Mouse (Mus musculus) heart, embryonic 15.5 days (tissue): Measurements from ENCODE around the gene Adcy6. TPM values are rescaled to one million over a fixed set of nuclear protein-coding genes. Genes with fewer than 3 reads are reported as not detected.

ENCODE experiments used
- ATAC-seq: fragments of 200-750 bp; cut with Nextera tagmentation; replicated peaks from 2 replicates; pipeline ENCODE4 v1.8.0; 2017; ENCODE audit warnings: low read depth, moderate TSS enrichment; ENCODE audit not compliant: insufficient number of reproducible peaks, insufficient read depth, low FRiP score
- H3K27ac ChIP-seq: fragments of 300-500 bp; sonication (generic); 2 replicates; pipeline ENCODE4 v1.5.1; 2015; ENCODE audit warnings: mild to moderate bottlenecking, inconsistent platforms
- H3K27me3 ChIP-seq: fragments of 300-500 bp; sonication (generic); 2 replicates; pipeline ENCODE4 v1.6.1; 2015; ENCODE audit warnings: inconsistent platforms
- H3K36me3 ChIP-seq: fragments of 300-500 bp; sonication (generic); 2 replicates; pipeline ENCODE4 v1.6.1; 2015; ENCODE audit warnings: mild to moderate bottlenecking, inconsistent platforms
- H3K4me1 ChIP-seq: fragments of 300-500 bp; sonication (generic); replicated peaks from 2 replicates; pipeline ENCODE4 v1.6.1; 2015; ENCODE audit warnings: inconsistent platforms
- H3K4me2 ChIP-seq: fragments of 300-500 bp; sonication (generic); 2 replicates; pipeline ENCODE4 v1.6.1; 2015; ENCODE audit warnings: inconsistent platforms, mild to moderate bottlenecking, moderate library complexity
- H3K4me3 ChIP-seq: fragments of 300-500 bp; sonication (generic); 2 replicates; pipeline ENCODE4 v1.5.1; 2015; ENCODE audit warnings: mild to moderate bottlenecking, inconsistent platforms
- H3K9ac ChIP-seq: fragments of 300-500 bp; sonication (generic); 2 replicates; pipeline ENCODE4 v1.6.1; 2015; ENCODE audit warnings: mild to moderate bottlenecking, inconsistent platforms
- H3K9me3 ChIP-seq: fragments of 300-500 bp; sonication (generic); replicated peaks from 2 replicates; pipeline ENCODE4 v1.6.1; 2016; ENCODE audit warnings: inconsistent platforms
- WGBS: fragments of 180-500 bp; shearing (Covaris S2); methylation state at CpG from one replicate; pipeline ENCODE4 v1.1.7; 2015; ENCODE audit warnings: mixed read lengths; 5-methylcytosine and 5-hydroxymethylcytosine counted together
- polyA plus RNA-seq: library from polyadenylated mRNA; unstranded; fragments of >200 nt; fragmentation: Nextera tagmentation; extraction: Ambion mirVana; gene quantifications from 2 replicates; pipeline ENCODE4 v1.2.1, GENCODE M21; 2015

Adcy6 gene
- polyA plus RNA-seq, 1 experiment from 2014 or later: 36.5 TPM

GRCm38 (mm10) chr15:98579795-98580464, 29.9 kb downstream of the Adcy6 start:
- peaks cover 12% of the 10 kb centered on the region for H3K4me1 ChIP-seq
- no peak overlapping the region for H3K27ac ChIP-seq
- no peaks in the 10 kb centered on the region for H3K36me3 ChIP-seq
- H3K4me3 ChIP-seq: no peak overlapping the region
- peak; percentile 67; the same call in 1 of the 2 replicates for ATAC-seq
- no peak overlapping the region for H3K4me2 ChIP-seq
- no peak overlapping the region for H3K9ac ChIP-seq
- 42% methylated on average over 5 of the region's 5 CpGs for WGBS
- no peaks in the 10 kb centered on the region for H3K27me3 ChIP-seq
- H3K9me3 ChIP-seq: no peaks in the 10 kb centered on the region

- H3K9me3 ChIP-seq: no peaks in the 10 kb centered on the region
- H3K4me3 ChIP-seq: no peak overlapping the region
- no peak overlapping the region for H3K27ac ChIP-seq
- H3K9ac ChIP-seq: no peak overlapping the region
- 89% methylated on average over 2 of the region's 2 CpGs for WGBS
- H3K4me1 ChIP-seq: peaks cover 10% of the 10 kb centered on the region
- no peak overlapping the region for H3K4me2 ChIP-seq
- ATAC-seq: no peak
- no peaks in the 10 kb centered on the region for H3K27me3 ChIP-seq
- H3K36me3 ChIP-seq: no peaks in the 10 kb centered on the region
Measured at GRCm38 (mm10) chr15:98579310-98579709, 30.6 kb downstream of the Adcy6 start.

GRCm38 (mm10) chr15:98573293-98573692, 36.6 kb downstream of the Adcy6 start:
- WGBS: 79% methylated on average over 4 of the region's 4 CpGs

GRCm38 (mm10) chr15:98570873-98571538, 38.9 kb downstream of the Adcy6 start, which contains the start of the genes Ccnt1 and 4930415O20Rik:
Gene Ccnt1, minus strand, starts transcription at chr15:98570923.
Gene 4930415O20Rik, plus strand, starts transcription at chr15:98571004.
- Histone ChIP-seq H3K9me3 (no peaks in the 10 kb centered on the region), H3K27me3 (no peaks in the 10 kb centered on the region), H3K27ac (no peak within 1 kb of the TSS), H3K4me2 (no peak within 1 kb of the TSS), H3K9ac (no peak within 1 kb of the TSS), H3K36me3 (no peaks in the 10 kb centered on the region), H3K4me1 (peaks cover 13% of the 10 kb centered on the region), H3K4me3 (no peak within 1 kb of the TSS)
- ATAC-seq: no peak
- WGBS: 77% methylated on average over 10 of the region's 10 CpGs

More at GRCm38 (mm10) chr15:98573293-98573692, 36.6 kb downstream of the Adcy6 start:
- Histone ChIP-seq H3K36me3 (no peaks in the 10 kb centered on the region), H3K9ac (no peak overlapping the region), H3K27me3 (no peaks in the 10 kb centered on the region), H3K9me3 (no peaks in the 10 kb centered on the region), H3K4me3 (no peak overlapping the region), H3K4me2 (no peak overlapping the region), H3K4me1 (peaks cover 9% of the 10 kb centered on the region), H3K27ac (no peak overlapping the region)
- ATAC-seq: no peak

- Histone ChIP-seq H3K9ac (no peak overlapping the region), H3K4me1 (peaks cover 25% of the 10 kb centered on the region), H3K9me3 (no peaks in the 10 kb centered on the region), H3K4me2 (no peak overlapping the region), H3K4me3 (no peak overlapping the region), H3K27ac (no peak overlapping the region), H3K36me3 (no peaks in the 10 kb centered on the region), H3K27me3 (no peaks in the 10 kb centered on the region)
- ATAC-seq: no peak
- WGBS: 67% methylated on average over 4 of the region's 4 CpGs
Measured at GRCm38 (mm10) chr15:98569795-98570365, 40.0 kb downstream of the Adcy6 start.

GRCm38 (mm10) chr15:98569216-98569615, 40.7 kb downstream of the Adcy6 start:
- peak overlapping the region; percentile 78 for H3K9ac ChIP-seq
- H3K9me3 ChIP-seq: no peaks in the 10 kb centered on the region
- H3K4me2 ChIP-seq: peak overlapping the region; percentile 82
- no peak for ATAC-seq
- peak overlapping the region; percentile 85 for H3K4me3 ChIP-seq
- no peak overlapping the region for H3K27ac ChIP-seq
- H3K4me1 ChIP-seq: peaks cover 28% of the 10 kb centered on the region
- no peaks in the 10 kb centered on the region for H3K36me3 ChIP-seq
- 71% methylated on average over 7 of the region's 7 CpGs for WGBS
- no peaks in the 10 kb centered on the region for H3K27me3 ChIP-seq

GRCm38 (mm10) chr15:98568256-98569033, 41.4 kb downstream of the Adcy6 start:
- Histone ChIP-seq H3K9ac (peak overlapping the region; percentile 78), H3K27me3 (no peaks in the 10 kb centered on the region), H3K36me3 (peaks cover 3% of the 10 kb centered on the region), H3K27ac (peak overlapping the region; percentile 92), H3K9me3 (no peaks in the 10 kb centered on the region), H3K4me1 (peaks cover 28% of the 10 kb centered on the region), H3K4me2 (peak overlapping the region; percentile 82), H3K4me3 (peak overlapping the region; percentile 85)
- no peak for ATAC-seq
- 4% methylated on average over 22 of the region's 22 CpGs for WGBS

GRCm38 (mm10) chr15:98567278-98568134, 42.4 kb downstream of the Adcy6 start:
- ATAC-seq: peak; percentile 94
- H3K4me1 ChIP-seq: peaks cover 28% of the 10 kb centered on the region
- peak overlapping the region; percentile 85 for H3K4me3 ChIP-seq
- under 1% methylated on average over 88 of the region's 88 CpGs for WGBS
- peaks cover 12% of the 10 kb centered on the region for H3K36me3 ChIP-seq
- H3K9ac ChIP-seq: peak overlapping the region; percentile 86
- H3K27me3 ChIP-seq: no peaks in the 10 kb centered on the region
- H3K9me3 ChIP-seq: no peaks in the 10 kb centered on the region
- peak overlapping the region; percentile 97 for H3K27ac ChIP-seq
- peak overlapping the region; percentile 82 for H3K4me2 ChIP-seq

- Histone ChIP-seq H3K4me2 (peak overlapping the region; percentile 67), H3K4me1 (peaks cover 29% of the 10 kb centered on the region), H3K4me3 (peak overlapping the region; percentile 85), H3K27ac (peak overlapping the region; percentile 97), H3K9me3 (no peaks in the 10 kb centered on the region), H3K36me3 (peaks cover 12% of the 10 kb centered on the region), H3K9ac (peak overlapping the region; percentile 86), H3K27me3 (no peaks in the 10 kb centered on the region)
- WGBS: 0% methylated on average over 15 of the region's 15 CpGs
- no peak; the same call in 1 of the 2 replicates for ATAC-seq
Measured at GRCm38 (mm10) chr15:98566973-98567277, 43.0 kb downstream of the Adcy6 start.

- peaks cover 3% of the 10 kb centered on the region; the same call in 1 of the 2 replicates for H3K4me1 ChIP-seq
- no peak overlapping the region for H3K27ac ChIP-seq
- H3K9ac ChIP-seq: no peak overlapping the region
- ATAC-seq: no peak
- peaks cover 54% of the 10 kb centered on the region for H3K36me3 ChIP-seq
- no peak overlapping the region for H3K4me2 ChIP-seq
- H3K9me3 ChIP-seq: no peaks in the 10 kb centered on the region
- H3K4me3 ChIP-seq: no peak overlapping the region
- 89% methylated on average over 5 of the region's 5 CpGs for WGBS
- no peaks in the 10 kb centered on the region for H3K27me3 ChIP-seq
Measured at GRCm38 (mm10) chr15:98557186-98557585, 52.7 kb downstream of the Adcy6 start.
